Mouse (Mus musculus) neural tube, embryonic 12.5 days (tissue): Measurements from ENCODE around the gene Mgp. TPM values are rescaled to one million over a fixed set of nuclear protein-coding genes. Genes with fewer than 3 reads are reported as not detected.

Experiments
- ATAC-seq: fragments of 200-750 bp; cut with Nextera tagmentation; 2 replicates; pipeline ENCODE4 v1.8.0; 2017; ENCODE audit warnings: low read depth, mild to moderate bottlenecking, moderate TSS enrichment, moderate library complexity; ENCODE audit not compliant: low FRiP score
- H3K27ac ChIP-seq: fragments of 300-500 bp; sonication (generic); 2 replicates; pipeline ENCODE4 v1.5.1; 2016
- H3K27me3 ChIP-seq: fragments of 300-500 bp; sonication (generic); replicated peaks from 2 replicates; pipeline ENCODE4 v1.6.1; 2016; ENCODE audit warnings: mild to moderate bottlenecking
- H3K36me3 ChIP-seq: fragments of 300-500 bp; sonication (generic); 2 replicates; pipeline ENCODE4 v1.6.1; 2016; ENCODE audit warnings: mild to moderate bottlenecking
- H3K4me1 ChIP-seq: fragments of 300-500 bp; sonication (generic); 2 replicates; pipeline ENCODE4 v1.6.1; 2016
- H3K4me2 ChIP-seq: fragments of 300-500 bp; sonication (generic); replicated peaks from 2 replicates; pipeline ENCODE4 v1.6.1; 2016; ENCODE audit warnings: mild to moderate bottlenecking
- H3K4me3 ChIP-seq: fragments of 300-500 bp; sonication (generic); 2 replicates; pipeline ENCODE4 v1.5.1; 2016
- H3K9ac ChIP-seq: fragments of 300-500 bp; sonication (generic); 2 replicates; pipeline ENCODE4 v1.6.1; 2016; ENCODE audit warnings: mild to moderate bottlenecking
- H3K9me3 ChIP-seq: fragments of 300-500 bp; sonication (generic); 2 replicates; pipeline ENCODE4 v1.6.1; 2016; ENCODE audit warnings: mild to moderate bottlenecking
- WGBS: fragments of 180-500 bp; shearing (Covaris S2); methylation state at CpG from one replicate; pipeline ENCODE4 v1.1.7; 2016; 5-methylcytosine and 5-hydroxymethylcytosine counted together
- polyA plus RNA-seq: library from polyadenylated mRNA; unstranded; fragments of >200 nt; fragmentation: Nextera tagmentation; extraction: Ambion mirVana; gene quantifications from 2 replicates; pipeline ENCODE4 v1.2.1, GENCODE M21; 2016

The Mgp gene
- polyA plus RNA-seq, 1 experiment from 2014 or later, result 8.8 TPM

GRCm38 (mm10) chr6:136858420-136858819, 17.2 kb downstream of the Mgp start:
- no peak for ATAC-seq
- 76% methylated on average over 8 of the region's 8 CpGs for WGBS

GRCm38 (mm10) chr6:136857873-136858260, 17.8 kb downstream of the Mgp start:
- Histone ChIP-seq H3K27ac (no peak overlapping the region), H3K27me3 (no peaks in the 10 kb centered on the region), H3K9me3 (no peaks in the 10 kb centered on the region), H3K4me1 (peaks cover 5% of the 10 kb centered on the region; the same call in 1 of the 2 replicates), H3K4me3 (no peak overlapping the region), H3K36me3 (no peaks in the 10 kb centered on the region), H3K9ac (no peak overlapping the region), H3K4me2 (no peak overlapping the region)
- no peak for ATAC-seq
- WGBS, result 68% methylated on average over 11 of the region's 11 CpGs

More at GRCm38 (mm10) chr6:136858420-136858819, 17.2 kb downstream of the Mgp start:
- Histone ChIP-seq H3K9ac (no peak overlapping the region), H3K4me3 (no peak overlapping the region), H3K4me1 (peaks cover 5% of the 10 kb centered on the region; the same call in 1 of the 2 replicates), H3K9me3 (no peaks in the 10 kb centered on the region), H3K27me3 (no peaks in the 10 kb centered on the region), H3K36me3 (no peaks in the 10 kb centered on the region), H3K27ac (no peak overlapping the region), H3K4me2 (no peak overlapping the region)

GRCm38 (mm10) chr6:136857186-136857872, 18.3 kb downstream of the Mgp start, which contains the start of gene Art4:
Gene Art4 (minus strand): TSS chr6:136857733.
- Histone ChIP-seq H3K4me1 (peaks cover 9% of the 10 kb centered on the region), H3K36me3 (no peaks in the 10 kb centered on the region), H3K9ac (no peak within 1 kb of the TSS), H3K9me3 (no peaks in the 10 kb centered on the region), H3K4me2 (no peak within 1 kb of the TSS), H3K27ac (no peak within 1 kb of the TSS), H3K27me3 (no peaks in the 10 kb centered on the region), H3K4me3 (no peak within 1 kb of the TSS)
- WGBS, result 73% methylated on average over 18 of the region's 18 CpGs
- no peak for ATAC-seq

GRCm38 (mm10) chr6:136856071-136856636, 19.5 kb downstream of the Mgp start:
- no peak overlapping the region for H3K9ac ChIP-seq
- 75% methylated on average over 14 of the region's 14 CpGs for WGBS

GRCm38 (mm10) chr6:136855183-136855582, 20.4 kb downstream of the Mgp start:
- H3K4me2 ChIP-seq, result no peak overlapping the region
- no peak overlapping the region for H3K27ac ChIP-seq
- WGBS, result 86% methylated on average over 2 of the region's 2 CpGs
- no peaks in the 10 kb centered on the region for H3K27me3 ChIP-seq
- H3K4me3 ChIP-seq, result no peak overlapping the region
- no peaks in the 10 kb centered on the region for H3K36me3 ChIP-seq
- H3K9me3 ChIP-seq, result no peaks in the 10 kb centered on the region
- H3K9ac ChIP-seq, result no peak overlapping the region
- peaks cover 9% of the 10 kb centered on the region for H3K4me1 ChIP-seq
- no peak for ATAC-seq

More at GRCm38 (mm10) chr6:136856071-136856636, 19.5 kb downstream of the Mgp start:
- H3K4me3 ChIP-seq, result no peak overlapping the region
- H3K27ac ChIP-seq, result no peak overlapping the region
- H3K36me3 ChIP-seq, result no peaks in the 10 kb centered on the region
- H3K4me1 ChIP-seq, result peaks cover 9% of the 10 kb centered on the region
- no peaks in the 10 kb centered on the region for H3K9me3 ChIP-seq
- no peaks in the 10 kb centered on the region for H3K27me3 ChIP-seq
- H3K4me2 ChIP-seq, result no peak overlapping the region
- ATAC-seq, result no peak

- WGBS, result 91% methylated on average over 11 of the region's 11 CpGs
- no peaks in the 10 kb centered on the region for H3K27me3 ChIP-seq
- ATAC-seq, result no peak
- no peak overlapping the region for H3K9ac ChIP-seq
- H3K4me3 ChIP-seq, result no peak overlapping the region
- H3K27ac ChIP-seq, result no peak overlapping the region
- H3K9me3 ChIP-seq, result no peaks in the 10 kb centered on the region
- H3K4me1 ChIP-seq, result peaks cover 9% of the 10 kb centered on the region
- H3K4me2 ChIP-seq, result no peak overlapping the region
- H3K36me3 ChIP-seq, result no peaks in the 10 kb centered on the region
Observed at GRCm38 (mm10) chr6:136854361-136854781, 21.3 kb downstream of the Mgp start.

GRCm38 (mm10) chr6:136852762-136853161, 22.9 kb downstream of the Mgp start:
- WGBS, result 55% methylated on average over 3 of the region's 3 CpGs
- H3K36me3 ChIP-seq, result no peaks in the 10 kb centered on the region
- H3K4me1 ChIP-seq, result peaks cover 9% of the 10 kb centered on the region
- no peaks in the 10 kb centered on the region for H3K27me3 ChIP-seq
- no peak overlapping the region for H3K4me3 ChIP-seq
- ATAC-seq, result no peak
- no peak overlapping the region for H3K4me2 ChIP-seq
- H3K9me3 ChIP-seq, result no peaks in the 10 kb centered on the region
- no peak overlapping the region for H3K27ac ChIP-seq
- H3K9ac ChIP-seq, result no peak overlapping the region

GRCm38 (mm10) chr6:136852348-136852747, 23.3 kb downstream of the Mgp start:
- H3K4me2 ChIP-seq, result no peak overlapping the region
- H3K27me3 ChIP-seq, result no peaks in the 10 kb centered on the region
- no peak overlapping the region for H3K9ac ChIP-seq
- no peak overlapping the region for H3K4me3 ChIP-seq
- peaks cover 5% of the 10 kb centered on the region; the same call in 1 of the 2 replicates for H3K4me1 ChIP-seq
- 86% methylated on average over 4 of the region's 4 CpGs for WGBS
- no peaks in the 10 kb centered on the region for H3K9me3 ChIP-seq
- ATAC-seq, result no peak
- H3K36me3 ChIP-seq, result no peaks in the 10 kb centered on the region
- no peak overlapping the region for H3K27ac ChIP-seq

- 80% methylated on average over 6 of the region's 6 CpGs for whole genome bisulfite sequencing
- Histone ChIP-seq H3K4me2 (no peak overlapping the region), H3K4me1 (peaks cover 4% of the 10 kb centered on the region; the same call in 1 of the 2 replicates), H3K27ac (no peak overlapping the region), H3K4me3 (no peak overlapping the region), H3K9ac (no peak overlapping the region), H3K27me3 (no peaks in the 10 kb centered on the region), H3K9me3 (no peaks in the 10 kb centered on the region), H3K36me3 (no peaks in the 10 kb centered on the region)
- ATAC-seq, result no peak
Observed at GRCm38 (mm10) chr6:136850267-136850666, 25.4 kb downstream of the Mgp start.

GRCm38 (mm10) chr6:136848971-136849370, 26.7 kb downstream of the Mgp start:
- ATAC-seq, result no peak
- Histone ChIP-seq H3K9me3 (no peaks in the 10 kb centered on the region), H3K4me1 (peaks cover 4% of the 10 kb centered on the region; the same call in 1 of the 2 replicates), H3K4me3 (no peak overlapping the region), H3K27me3 (no peaks in the 10 kb centered on the region), H3K36me3 (no peaks in the 10 kb centered on the region), H3K9ac (no peak overlapping the region), H3K4me2 (no peak overlapping the region), H3K27ac (no peak overlapping the region)
- WGBS, result 88% methylated on average over 5 of the region's 5 CpGs

- Histone ChIP-seq H3K36me3 (no peaks in the 10 kb centered on the region), H3K4me1 (peaks cover 4% of the 10 kb centered on the region; the same call in 1 of the 2 replicates), H3K4me2 (no peak overlapping the region), H3K9ac (no peak overlapping the region), H3K27ac (no peak overlapping the region), H3K27me3 (no peaks in the 10 kb centered on the region), H3K4me3 (no peak overlapping the region), H3K9me3 (no peaks in the 10 kb centered on the region)
- WGBS, result 90% methylated on average over 8 of the region's 8 CpGs
- ATAC-seq, result no peak
Observed at GRCm38 (mm10) chr6:136848399-136848798, 27.2 kb downstream of the Mgp start.

- H3K36me3 ChIP-seq, result no peaks in the 10 kb centered on the region
- 24% methylated on average over 2 of the region's 2 CpGs for WGBS
- no peaks in the 10 kb centered on the region for H3K27me3 ChIP-seq
- H3K9me3 ChIP-seq, result no peaks in the 10 kb centered on the region
- H3K4me3 ChIP-seq, result no peak overlapping the region
- no peak overlapping the region for H3K4me2 ChIP-seq
- H3K4me1 ChIP-seq, result peaks cover 3% of the 10 kb centered on the region; the same call in 1 of the 2 replicates
- no peak overlapping the region for H3K9ac ChIP-seq
- no peak for ATAC-seq
- no peak overlapping the region for H3K27ac ChIP-seq
Observed at GRCm38 (mm10) chr6:136847790-136848189, 27.8 kb downstream of the Mgp start.
